Mouse (Mus musculus) hindlimb bud, embryonic 11.5 days (tissue): Measurements from ENCODE around the gene Aff3.

Experiments used
- DNase-seq: peaks from one replicate; pipeline ENCODE4 v3.0.0-alpha.2; 2012; ENCODE audit warnings: low read depth, low spot score; ENCODE audit errors: extremely low spot score

Gene Aff3

DNA sequence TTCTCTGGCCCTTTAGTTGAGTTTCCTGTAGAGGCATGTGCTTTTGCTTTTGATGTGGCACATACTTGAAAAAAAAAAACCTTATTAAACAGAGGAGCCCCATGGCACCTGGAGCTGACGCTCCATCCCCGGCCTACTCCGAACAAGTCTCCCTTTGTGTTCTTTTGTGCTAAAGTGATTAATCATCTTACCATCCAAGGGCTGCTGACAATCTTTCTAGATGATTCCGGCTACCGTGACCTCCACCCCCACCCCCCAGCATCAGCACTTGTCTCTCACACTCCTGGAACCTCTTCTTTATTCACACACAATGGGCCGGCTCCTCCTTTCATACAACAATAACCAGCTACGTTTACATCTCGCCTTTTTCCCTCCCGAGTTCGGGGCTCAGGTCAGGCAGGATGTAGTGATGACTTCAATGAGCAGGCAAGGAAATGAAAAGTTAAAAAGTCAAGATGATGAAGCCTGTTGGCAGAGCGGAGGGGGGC, 269.5 kb downstream of the Aff3 start:
- no peak for DNase-seq

- no peak for DNase-seq
Measured at GRCm38 (mm10) chr1:38394493-38394892, 270.3 kb downstream of the Aff3 start.

GRCm38 (mm10) chr1:38393516-38393915, 271.2 kb downstream of the Aff3 start:
- DNase-seq, result no peak

GRCm38 (mm10) chr1:38392928-38393327, 271.8 kb downstream of the Aff3 start:
- DNase-seq, result no peak

DNA sequence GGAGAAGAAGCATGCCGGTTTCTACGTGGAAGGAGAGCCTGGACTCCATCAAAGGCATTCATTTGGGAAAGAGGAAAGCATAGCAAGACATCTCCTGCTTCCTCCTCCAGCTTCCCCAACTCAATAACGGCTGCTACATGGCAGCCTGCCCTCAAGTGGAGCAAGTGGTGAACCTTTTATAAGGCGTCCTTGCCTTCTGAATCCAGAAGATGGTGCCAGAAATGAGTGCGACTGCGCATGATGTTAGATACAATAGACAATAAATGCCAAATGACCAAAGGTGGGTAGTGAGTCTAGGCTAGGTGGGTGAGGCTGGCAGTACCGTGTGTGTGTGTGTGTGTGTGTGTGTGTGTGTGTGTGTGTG, 273.9 kb downstream of the Aff3 start:
- DNase-seq, result no peak

DNA sequence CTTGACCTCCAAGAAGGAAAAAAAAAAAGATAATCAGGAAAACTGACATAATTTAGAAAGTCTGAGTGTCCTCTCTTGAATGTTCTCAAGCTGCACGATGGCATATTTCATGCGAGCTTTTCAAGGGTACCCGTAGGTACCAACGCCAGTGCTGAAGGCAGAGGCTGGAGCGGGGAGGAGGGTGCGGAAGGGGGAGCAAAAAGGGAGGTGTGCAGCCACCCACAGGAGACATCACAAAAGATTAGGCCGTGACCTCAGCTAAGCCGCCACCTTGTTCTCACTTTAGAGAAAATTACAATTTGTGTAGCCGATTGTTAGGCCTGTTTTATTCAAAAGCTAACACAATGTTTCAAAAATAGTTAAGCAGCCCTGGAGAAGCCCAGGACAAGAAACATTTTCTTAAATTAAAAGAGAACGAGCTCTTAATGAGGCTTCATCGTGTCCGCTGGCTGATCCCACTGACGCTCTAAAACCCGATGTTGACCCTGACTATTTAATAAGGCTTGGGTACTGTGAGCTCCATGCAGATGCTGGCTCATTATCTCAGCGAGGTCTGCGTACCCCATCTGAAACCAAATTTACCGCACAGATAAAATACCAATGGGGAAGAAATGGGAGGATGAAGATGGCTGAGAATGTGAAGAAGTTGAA, 274.4 kb downstream of the Aff3 start:
- DNase-seq, result no peak

GRCm38 (mm10) chr1:38389576-38389975, 275.2 kb downstream of the Aff3 start:
- no peak for DNase-seq

DNA sequence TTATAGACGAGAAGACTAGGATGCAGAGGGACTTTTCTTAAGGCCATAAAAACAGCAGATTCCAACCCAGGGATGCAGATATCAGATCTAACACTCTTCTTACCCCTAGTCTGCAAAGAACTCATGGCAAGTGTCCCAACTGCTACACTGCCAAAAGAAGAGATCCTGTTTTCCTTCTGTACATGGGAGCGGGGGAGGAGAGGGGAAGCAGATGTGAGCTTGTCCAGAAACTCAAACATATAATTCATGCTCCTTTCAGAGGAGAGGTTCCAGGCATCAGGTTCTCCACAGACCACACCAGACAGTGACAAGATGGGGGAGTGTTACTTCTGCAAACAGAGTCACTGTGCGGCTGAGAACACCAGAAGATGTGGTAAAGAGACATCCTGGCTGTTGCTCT, 276.3 kb downstream of the Aff3 start:
- no peak for DNase-seq

- DNase-seq, result no peak
Measured at GRCm38 (mm10) chr1:38387438-38387837, 277.3 kb downstream of the Aff3 start.

GRCm38 (mm10) chr1:38384457-38385121, 280.2 kb downstream of the Aff3 start:
- no peak for DNase-seq

DNA sequence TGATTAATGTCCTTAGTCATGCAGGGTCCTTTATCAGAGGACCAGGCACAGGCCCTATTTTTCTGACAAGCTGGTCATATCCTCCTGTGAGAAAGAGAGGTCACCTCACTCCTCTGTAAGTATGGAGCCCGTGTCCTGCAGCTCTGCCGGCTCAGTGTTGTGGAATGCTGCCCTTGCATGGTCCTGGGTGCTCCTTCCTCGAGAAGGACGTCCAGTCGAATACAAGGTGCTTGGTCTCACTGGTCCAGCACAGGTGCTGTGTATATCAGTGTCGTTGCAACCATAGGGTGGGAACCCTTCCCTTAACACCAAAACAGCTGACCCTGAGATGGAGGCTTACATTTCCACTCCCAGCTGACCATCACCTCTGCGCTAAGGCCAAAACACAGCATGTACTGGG, 280.7 kb downstream of the Aff3 start:
- no peak for DNase-seq

- no peak for DNase-seq
Measured at GRCm38 (mm10) chr1:38382683-38383082, 282.1 kb downstream of the Aff3 start.

DNA sequence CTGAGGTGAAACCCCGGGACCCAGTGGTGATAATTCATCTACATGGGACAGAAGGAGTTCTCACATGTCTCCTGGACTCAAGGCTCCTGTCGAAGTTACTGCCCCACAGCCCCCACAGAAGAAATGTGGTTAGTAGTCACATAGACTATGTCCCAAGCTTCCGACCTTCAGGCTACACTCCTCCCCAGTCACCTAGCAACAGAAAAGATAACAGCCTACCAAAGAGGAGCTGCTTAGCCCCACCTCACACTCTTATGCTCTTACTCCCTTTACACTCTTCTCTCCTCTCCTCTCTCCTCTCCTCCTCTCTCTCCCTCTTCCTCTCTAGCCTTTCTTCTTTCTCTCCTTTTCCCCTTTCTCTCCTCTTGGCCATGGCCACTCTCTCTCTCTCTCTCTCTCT, 286.8 kb downstream of the Aff3 start:
- DNase-seq, result no peak

DNA sequence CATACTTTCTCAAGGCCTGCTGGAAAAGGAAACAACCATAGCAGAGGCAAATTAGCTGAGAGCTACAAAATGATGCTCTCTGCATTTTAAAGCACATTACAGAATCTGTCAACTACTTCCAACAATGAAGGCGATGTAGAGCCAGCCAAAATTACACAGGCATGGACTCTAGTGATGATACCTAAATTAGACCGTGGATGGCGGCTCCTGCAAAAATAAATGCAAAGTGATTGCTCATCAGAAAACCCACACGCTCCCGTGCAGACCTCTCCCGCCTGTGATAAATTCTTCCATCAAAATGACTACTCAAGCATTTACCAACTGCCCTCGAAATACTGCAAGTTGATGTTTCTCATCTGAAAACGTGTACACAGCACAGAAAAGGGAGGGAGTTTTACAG, 295.6 kb downstream of the Aff3 start:
- no peak for DNase-seq

- DNase-seq, result no peak
Measured at GRCm38 (mm10) chr1:38368081-38368689, 296.6 kb downstream of the Aff3 start.

GRCm38 (mm10) chr1:38367404-38368080, 297.2 kb downstream of the Aff3 start:
- no peak for DNase-seq

- no peak for DNase-seq
Measured at GRCm38 (mm10) chr1:38363856-38364255, 300.9 kb downstream of the Aff3 start.

DNA sequence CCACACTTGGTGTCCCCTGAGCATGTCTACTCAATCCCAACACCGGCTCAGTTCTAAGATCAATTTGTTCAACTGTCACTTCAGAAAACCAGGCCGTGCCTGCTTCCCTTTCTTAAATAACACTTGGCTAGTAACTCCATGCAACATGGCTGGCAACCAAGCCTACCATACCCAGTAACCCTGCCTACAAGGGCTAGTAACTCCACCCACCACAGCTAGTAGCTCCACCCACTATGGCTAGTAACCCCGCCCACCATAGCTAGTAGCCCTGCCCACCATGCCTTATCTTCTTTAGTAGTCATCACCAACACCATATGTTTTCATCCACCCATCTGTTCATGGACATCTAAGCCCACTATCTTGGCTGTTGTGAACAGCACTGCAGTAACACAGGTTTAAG, 302.5 kb downstream of the Aff3 start:
- no peak for DNase-seq

DNA sequence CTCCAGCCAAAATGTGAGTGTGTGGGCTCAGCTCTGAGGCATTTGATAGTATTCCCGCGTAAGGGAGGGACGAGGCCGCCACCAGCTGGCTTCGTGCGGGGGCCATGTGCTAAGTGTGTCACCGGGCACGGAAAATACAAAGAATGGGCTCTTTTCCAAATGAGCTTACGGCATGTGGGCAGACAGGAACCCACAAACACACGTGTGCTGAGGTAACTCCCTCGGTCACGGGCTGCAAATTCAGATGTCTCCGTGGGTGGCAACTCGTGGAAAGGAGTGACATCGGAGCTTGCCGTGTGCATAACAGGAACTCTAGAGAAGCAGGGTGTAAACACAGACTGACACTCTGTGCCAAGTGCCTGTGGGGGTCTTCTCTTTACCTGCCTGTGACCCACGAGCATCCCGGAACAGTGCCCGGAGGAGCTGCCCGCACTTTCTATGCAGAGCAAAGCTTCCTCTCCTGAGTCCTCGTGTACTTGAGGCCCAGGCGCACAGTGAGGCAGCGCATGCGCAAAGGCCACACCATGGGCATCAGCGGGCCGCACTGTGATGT, 305.9 kb downstream of the Aff3 start:
- DNase-seq, result no peak

GRCm38 (mm10) chr1:38357933-38358796, 306.6 kb downstream of the Aff3 start:
- no peak for DNase-seq

- DNase-seq, result no peak
Measured at GRCm38 (mm10) chr1:38354585-38354984, 310.2 kb downstream of the Aff3 start.
